Mouse (Mus musculus) B cell, adult 67 days (primary cell): ENCODE measurements around the gene Polr2e. TPM values are rescaled to one million over a fixed set of nuclear protein-coding genes. Genes with fewer than 3 reads are reported as not detected.

Experiments used
- total RNA-seq, 2 experiments: library from RNA; stranded (reverse); gene quantifications; 4 replicates each; pipeline ENCODE4 v1.2.4; 2023

Gene Polr2e
- total RNA-seq, result 100 to 1,000 TPM in 1 of 2 experiments, 10 to 100 TPM in 1; 91.9 to 101 TPM

DNA sequence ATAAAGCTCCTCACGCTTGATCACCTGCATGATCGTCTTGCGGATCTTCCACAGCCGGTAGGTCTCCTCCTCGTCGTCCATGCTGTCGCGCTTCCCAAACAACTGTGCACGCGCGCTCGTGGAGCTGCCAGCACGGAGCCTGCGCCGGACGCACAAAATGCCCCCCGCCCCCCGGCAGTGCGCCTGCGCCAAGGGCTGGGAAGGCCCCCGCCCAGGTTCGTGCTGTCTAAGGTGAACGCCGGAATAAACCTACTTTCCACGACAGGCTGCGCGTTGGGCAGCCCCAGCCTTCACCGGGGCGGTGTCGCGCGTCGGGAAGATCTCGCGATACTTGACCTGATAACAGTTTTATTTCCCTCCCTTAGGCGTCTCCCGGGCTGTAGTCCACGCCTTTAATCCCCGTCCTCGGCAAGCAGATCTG is at the start of gene Polr2e:
Gene Polr2e, minus strand, starts transcription at position 237 of the 421 bp plus-strand sequence.

DNA sequence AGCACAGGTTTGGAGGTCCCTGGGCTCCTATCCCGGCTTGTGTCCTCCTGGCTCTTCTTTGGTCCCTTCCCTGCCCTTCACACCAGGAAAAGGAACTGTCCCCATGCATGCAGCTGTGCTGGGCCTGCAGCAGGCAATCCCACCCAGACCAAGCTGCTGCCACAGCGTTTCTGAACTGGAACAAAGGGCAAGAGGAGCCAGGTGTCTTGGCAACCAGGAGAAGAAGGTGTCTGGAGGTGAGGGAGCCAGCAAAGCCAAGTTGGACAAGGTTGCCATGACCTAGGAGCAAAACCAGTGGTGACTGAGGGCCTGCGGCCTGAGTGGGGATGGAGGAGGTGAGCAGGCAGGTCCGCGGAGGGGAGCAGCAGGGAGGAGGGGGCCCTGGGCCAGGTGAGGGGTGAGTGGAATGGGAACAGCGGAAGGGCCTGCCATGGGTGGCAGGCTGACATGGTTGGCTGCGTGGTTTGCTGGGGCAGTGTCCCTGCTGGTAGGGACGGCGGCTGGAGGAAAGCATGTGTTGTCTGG is 7.5 kb upstream of the Polr2e start, which contains the start of gene Gpx4:
Gene Gpx4, plus strand, starts transcription at position 126 of the 525 bp plus-strand sequence.

DNA sequence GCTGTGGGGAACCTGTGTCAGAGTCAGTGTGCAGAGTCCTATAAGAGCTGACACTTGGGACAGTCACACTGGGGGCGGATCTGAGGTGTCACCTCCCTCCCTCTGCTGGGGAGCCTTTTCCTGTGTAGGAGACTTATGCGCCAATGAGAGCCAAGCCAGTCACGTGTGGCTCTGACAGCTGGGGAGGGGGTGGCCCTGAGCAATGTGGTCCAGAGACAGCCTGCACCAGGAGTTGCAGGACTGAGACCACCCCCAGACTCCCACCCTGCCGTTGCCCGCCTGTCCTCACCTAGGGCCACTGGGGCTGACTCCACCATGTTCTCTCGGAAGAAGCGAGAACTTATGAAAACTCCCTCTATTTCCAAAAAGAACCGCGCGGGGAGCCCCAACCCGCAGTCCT is 23.1 kb downstream of the Polr2e start, which contains the start of gene Arhgap45:
Gene Arhgap45, plus strand, starts transcription at position 143 of the 400 bp plus-strand sequence.

DNA sequence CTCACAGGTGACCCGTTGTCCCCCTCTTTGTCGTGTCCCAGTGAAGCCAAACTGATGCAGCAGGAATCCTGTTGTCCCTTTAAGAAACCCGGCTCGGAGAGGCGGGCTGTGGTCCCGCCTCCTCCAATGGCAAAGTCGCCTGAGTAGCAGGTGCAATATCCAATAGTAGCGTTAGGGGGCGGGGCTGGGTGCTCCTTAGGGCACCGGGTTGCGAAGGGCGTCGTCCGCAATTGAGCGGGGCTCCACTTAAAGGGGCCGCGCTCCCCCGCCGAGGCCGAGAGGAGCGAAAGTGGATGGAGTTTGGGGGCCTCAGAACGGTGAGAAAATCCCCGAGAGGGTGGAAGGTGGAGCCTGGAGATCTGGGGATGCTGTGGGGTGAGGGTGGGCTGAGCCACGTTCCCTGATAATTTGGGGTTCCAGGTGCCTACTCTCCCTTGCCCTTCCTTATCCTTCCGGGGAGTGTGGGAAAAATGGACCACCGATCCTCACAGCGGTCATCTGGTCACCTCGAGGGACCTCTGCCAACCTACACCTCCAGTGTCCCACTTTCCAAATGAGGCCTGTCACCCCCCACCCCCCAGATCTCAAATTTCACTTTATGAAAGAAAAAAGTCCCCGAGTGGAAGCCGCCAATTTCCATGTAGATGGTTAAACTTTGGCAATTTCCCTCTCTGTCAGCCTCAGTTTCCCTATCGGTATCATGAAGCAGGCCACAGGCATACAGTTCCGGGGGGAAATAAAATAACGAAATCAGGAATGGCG is 43.1 kb downstream of the Polr2e start, which contains the start of gene Abca7:
Gene Abca7, plus strand, starts transcription at position 223 of the 762 bp plus-strand sequence.

DNA sequence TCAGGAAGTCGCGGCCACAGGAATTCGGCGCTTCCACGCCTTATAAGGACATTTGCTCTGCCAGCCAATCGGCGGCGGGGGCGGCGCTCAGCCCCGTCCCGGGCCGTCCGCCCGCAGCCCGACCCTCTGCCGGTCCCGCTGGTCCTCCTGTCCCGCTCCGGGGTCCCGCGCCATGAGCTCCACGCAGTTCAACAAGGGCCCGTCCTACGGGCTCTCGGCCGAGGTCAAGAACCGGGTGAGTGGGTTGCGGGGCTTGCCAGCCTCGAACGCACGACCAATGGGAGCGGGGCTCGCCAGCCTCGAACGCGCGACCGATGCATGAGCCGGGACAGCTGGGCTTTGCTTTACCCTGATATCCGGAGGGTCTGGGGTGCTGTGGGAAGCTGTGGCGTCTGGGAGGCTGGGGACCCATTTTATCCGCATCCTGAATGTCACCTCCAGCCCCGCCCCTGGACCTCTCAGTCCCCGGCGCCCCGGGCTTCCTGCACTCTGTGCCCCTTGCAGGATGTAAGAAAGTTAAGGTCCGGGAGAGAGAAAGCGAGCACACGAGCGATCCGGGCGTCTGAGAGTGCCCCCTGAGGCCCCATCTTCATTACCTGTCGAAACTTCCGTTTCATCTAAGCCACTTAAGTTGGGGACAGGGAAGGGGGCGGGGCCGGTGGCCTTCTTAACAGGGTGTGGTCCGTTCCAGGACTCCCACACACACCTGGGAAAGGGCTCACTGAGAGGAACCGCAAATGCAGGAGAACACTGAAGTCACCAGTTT is 50.9 kb downstream of the Polr2e start, which contains the start of gene Cnn2:
Gene Cnn2, plus strand, starts transcription at position 79 of the 766 bp plus-strand sequence.

Other genes starting within 250 kb of the Polr2e start
- gene Prss57, start 248.8 kb downstream of the Polr2e start, total RNA-seq, result not detected
- gene Palm, start 246.2 kb downstream of the Polr2e start, total RNA-seq, result 1 to 10 TPM; 4.9 to 5.1 TPM
- under 1 TPM in 1 of 2 experiments, not detected in 1; 0.23 TPM for gene Misp, start 218.8 kb downstream of the Polr2e start, total RNA-seq
- 100 to 1,000 TPM; 437 to 440 TPM for gene Ptbp1, start 185.4 kb downstream of the Polr2e start, total RNA-seq
- gene Prtn3, start 165.3 kb downstream of the Polr2e start, total RNA-seq, result not detected
- gene Plppr3, start 165.2 kb downstream of the Polr2e start, total RNA-seq, result under 1 TPM; 0.47 to 0.70 TPM
- not detected for gene Elane, start 153.5 kb downstream of the Polr2e start, total RNA-seq
- gene Cfd, start 148.9 kb downstream of the Polr2e start, total RNA-seq, result not detected
- 10 to 100 TPM; 73.7 to 75.0 TPM for gene Med16, start 130.9 kb downstream of the Polr2e start, total RNA-seq
- gene Gm26602, start 128.9 kb downstream of the Polr2e start, total RNA-seq, result not detected
- under 1 TPM; 0.50 to 0.93 TPM for gene Kiss1r, start 122.8 kb downstream of the Polr2e start, total RNA-seq
- 10 to 100 TPM; 94.6 to 97.9 TPM for gene R3hdm4, start 118.6 kb downstream of the Polr2e start, total RNA-seq
- gene Arid3a, start 112.8 kb downstream of the Polr2e start, total RNA-seq, result 10 to 100 TPM; 40.0 to 49.7 TPM
- 10 to 100 TPM; 44.5 to 55.3 TPM for gene Wdr18, start 79.6 kb downstream of the Polr2e start, total RNA-seq
- under 1 TPM in 1 of 2 experiments, not detected in 1; 0.24 TPM for gene Grin3b, start 69.1 kb downstream of the Polr2e start, total RNA-seq
- gene Tmem259, start 55.5 kb downstream of the Polr2e start, total RNA-seq, result 100 to 1,000 TPM; 156 to 169 TPM
- gene Cnn2, start 51.2 kb downstream of the Polr2e start, total RNA-seq, result 100 to 1,000 TPM; 339 to 353 TPM
- gene Abca7, start 43.3 kb downstream of the Polr2e start, total RNA-seq, result 10 to 100 TPM; 57.1 to 61.6 TPM
- 100 to 1,000 TPM; 538 to 550 TPM for gene Arhgap45, start 23.1 kb downstream of the Polr2e start, total RNA-seq
- 100 to 1,000 TPM; 124 to 133 TPM for gene Gpx4, start 7.4 kb upstream of the Polr2e start, total RNA-seq
- 100 to 1,000 TPM; 118 to 128 TPM for gene Sbno2, start 65.8 kb upstream of the Polr2e start, total RNA-seq
- 100 to 1,000 TPM; 178 to 181 TPM for gene Stk11, start 76.0 kb upstream of the Polr2e start, total RNA-seq
- gene Atp5d, start 98.8 kb upstream of the Polr2e start, total RNA-seq, result 100 to 1,000 TPM; 171 to 178 TPM
- 1 to 10 TPM; 4.6 to 4.9 TPM for gene Cbarp, start 101.0 kb upstream of the Polr2e start, total RNA-seq
- 100 to 1,000 TPM; 153 to 162 TPM for gene Midn, start 108.5 kb upstream of the Polr2e start, total RNA-seq
- gene Cirbp, start 126.2 kb upstream of the Polr2e start, total RNA-seq, result 100 to 1,000 TPM; 152 to 252 TPM
- 10 to 100 TPM in 1 of 2 experiments, 1 to 10 TPM in 1; 9.9 to 13.1 TPM for gene 1600002K03Rik, start 133.1 kb upstream of the Polr2e start, total RNA-seq
- under 1 TPM in 1 of 2 experiments, not detected in 1; 0.42 TPM for gene Efna2, start 139.7 kb upstream of the Polr2e start, total RNA-seq
- gene Mum1, start 186.6 kb upstream of the Polr2e start, total RNA-seq, result 10 to 100 TPM; 79.2 to 79.3 TPM
- gene Ndufs7, start 209.3 kb upstream of the Polr2e start, total RNA-seq, result 100 to 1,000 TPM in 1 of 2 experiments, 10 to 100 TPM in 1; 98.1 to 106 TPM
- gene Gamt, start 221.2 kb upstream of the Polr2e start, total RNA-seq, result 1 to 10 TPM; 1.2 to 3.8 TPM
- gene Dazap1, start 221.7 kb upstream of the Polr2e start, total RNA-seq, result 100 to 1,000 TPM; 147 to 159 TPM